Mouse (Mus musculus) CH12.LX (cell line): ENCODE measurements around the gene Nck2.

Experiments
- CTCF ChIP-seq, 2 experiments: IDR thresholded peaks in 1 of 2; conservative IDR thresholded peaks in 1 of 2; 2 replicates each; pipeline ENCODE4 v1.5.1; 2011 to 2012; ENCODE audit warnings: low read depth in 2 of 2, low read length in 2 of 2, improper control_type of control experiment in 1 of 2, inconsistent platforms in 1 of 2, mild to moderate bottlenecking in 1 of 2, moderate library complexity in 1 of 2
- EP300 ChIP-seq: IDR thresholded peaks from 2 replicates; pipeline ENCODE4 v1.6.1; 2011; ENCODE audit warnings: low read length, improper control_type of control experiment
- MAFK ChIP-seq: IDR thresholded peaks from 2 replicates; pipeline ENCODE4 v1.6.1; 2011; ENCODE audit warnings: low read length, improper control_type of control experiment; ENCODE audit not compliant: insufficient replicate concordance
- POLR2A ChIP-seq: IDR thresholded peaks from 2 replicates; pipeline ENCODE4 v1.6.1; 2011; ENCODE audit warnings: low read depth, mild to moderate bottlenecking, improper control_type of control experiment, low read length

GRCm38 (mm10) chr1:43511667-43512066 is 67.3 kb downstream of the Nck2 start:
- no peak for TF ChIP-seq POLR2A
- TF ChIP-seq CTCF (conservative IDR thresholded peaks at IDR 0.05 in 1 of 2, IDR thresholded peaks at IDR 0.05 in 1 of 2; ENCODE audit: low read depth in 2 of 2, low read length in 2 of 2), result no peak
- TF ChIP-seq MAFK, result no peak
- TF ChIP-seq EP300, result no peak
